Mouse (Mus musculus) forebrain, embryonic 14.5 days (tissue): ENCODE data around the gene Fam219a. TPM values are rescaled to one million over a fixed set of nuclear protein-coding genes. Genes with fewer than 3 reads are reported as not detected.
A peak's percentile ranks its signal among the peaks of the same experiment; 100 is the strongest.

Experiments
- ATAC-seq: fragments of 200-750 bp; cut with Nextera tagmentation; 2 replicates; pipeline ENCODE4 v1.8.0; 2017; ENCODE audit warnings: mild to moderate bottlenecking, moderate library complexity
- DNase-seq: peaks from one replicate; pipeline ENCODE4 v3.0.0-alpha.2; 2015; ENCODE audit warnings: low spot score
- H3K27ac ChIP-seq: fragments of 300-500 bp; sonication (generic); 2 replicates; pipeline ENCODE4 v1.5.1; 2014; ENCODE audit warnings: low read depth, mild to moderate bottlenecking, control low read depth, low read length, moderate library complexity
- H3K27me3 ChIP-seq: fragments of 300-500 bp; sonication (generic); replicated peaks from 2 replicates; pipeline ENCODE4 v1.6.1; 2014; ENCODE audit warnings: low read length, control low read depth, mixed read lengths; ENCODE audit not compliant: control insufficient read depth, insufficient read depth
- H3K36me3 ChIP-seq: fragments of 300-500 bp; sonication (generic); 2 replicates; pipeline ENCODE4 v1.6.1; 2014; ENCODE audit warnings: low read length, control low read depth; ENCODE audit not compliant: control insufficient read depth, insufficient read depth
- H3K4me1 ChIP-seq: fragments of 300-500 bp; sonication (generic); 2 replicates; pipeline ENCODE4 v1.6.1; 2014; ENCODE audit warnings: antibody characterized with exemption, low read length, control low read depth; ENCODE audit not compliant: control insufficient read depth, insufficient read depth
- H3K4me2 ChIP-seq: fragments of 300-500 bp; sonication (generic); 2 replicates; pipeline ENCODE4 v1.6.1; 2014; ENCODE audit warnings: mild to moderate bottlenecking, control low read depth, low read length
- H3K4me3 ChIP-seq: fragments of 300-500 bp; sonication (generic); 2 replicates; pipeline ENCODE4 v1.5.1; 2014; ENCODE audit warnings: low read depth, low read length, control low read depth
- H3K9ac ChIP-seq: fragments of 300-500 bp; sonication (generic); 2 replicates; pipeline ENCODE4 v1.6.1; 2014; ENCODE audit warnings: mild to moderate bottlenecking, low read length, control low read depth, moderate library complexity
- H3K9me3 ChIP-seq: fragments of 300-500 bp; sonication (generic); replicated peaks from 2 replicates; pipeline ENCODE4 v1.6.1; 2016; ENCODE audit warnings: low read length, control low read depth, mixed read lengths; ENCODE audit not compliant: control insufficient read depth
- WGBS: fragments of 180-500 bp; shearing (Covaris S2); extraction: QIAGEN DNeasy Blood & Tissue Kit; methylation state at CpG from one replicate; pipeline ENCODE4 v1.1.7; 2014; 5-methylcytosine and 5-hydroxymethylcytosine counted together
- polyA plus RNA-seq: library from polyadenylated mRNA; unstranded; fragments of >200 nt; fragmentation: Nextera tagmentation; extraction: Ambion mirVana; gene quantifications from 2 replicates; pipeline ENCODE4 v1.2.1, GENCODE M21; 2014

Gene Fam219a
- polyA plus RNA-seq, 1 experiment from 2014 or later = 10.4 TPM

DNA sequence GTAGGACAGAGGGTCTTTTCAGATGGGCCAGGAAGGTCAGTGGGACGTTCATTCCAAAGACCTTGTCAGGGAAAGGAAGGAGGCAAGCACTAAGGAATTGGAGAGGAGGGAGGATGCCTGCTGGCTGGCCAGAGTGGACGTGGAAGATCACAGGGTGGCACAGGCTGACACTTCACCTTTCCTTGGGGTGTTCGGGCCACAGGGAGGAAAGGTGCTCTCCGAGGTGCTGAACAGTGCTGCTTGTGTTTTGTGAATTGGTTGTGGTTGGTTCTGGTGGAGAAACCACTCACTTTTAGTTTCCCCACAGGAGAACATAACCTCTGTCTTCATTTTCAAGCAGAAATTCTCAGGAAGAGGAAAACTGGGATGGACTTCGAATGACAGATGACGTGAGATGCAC, 36.9 kb downstream of the Fam219a start:
- peaks cover 17% of the 10 kb centered on the region for H3K4me1 ChIP-seq
- DNase-seq (no peak), ATAC-seq (no peak)
- H3K4me2 ChIP-seq = no peak overlapping the region
- WGBS = 30% methylated on average over 6 of the region's 6 CpGs
- H3K27ac ChIP-seq = no peak overlapping the region
- no peak overlapping the region for H3K9ac ChIP-seq
- no peaks in the 10 kb centered on the region for H3K36me3 ChIP-seq
- H3K9me3 ChIP-seq = no peaks in the 10 kb centered on the region
- H3K4me3 ChIP-seq = no peak overlapping the region
- no peaks in the 10 kb centered on the region for H3K27me3 ChIP-seq

DNA sequence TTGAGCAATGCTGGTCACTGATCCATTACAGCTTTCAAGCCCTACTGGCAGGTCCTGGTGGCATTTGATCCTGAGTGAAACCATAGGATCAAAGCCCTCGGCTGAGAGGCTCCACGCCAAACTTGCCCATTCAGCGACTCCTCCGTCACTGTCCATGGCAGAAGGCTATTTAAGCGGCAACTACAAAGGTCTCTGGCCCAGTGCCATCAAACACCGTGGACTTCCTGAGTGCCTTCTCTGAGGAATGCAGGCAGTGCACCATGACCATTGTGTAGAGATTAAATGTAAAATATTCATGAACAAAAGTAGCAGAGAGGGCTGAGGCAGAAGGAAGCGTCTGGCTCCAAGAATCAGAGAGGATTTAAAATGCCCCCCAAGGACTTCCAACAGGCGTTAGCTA, 41.3 kb downstream of the Fam219a start:
- peak; percentile 66 for DNase-seq
- no peaks in the 10 kb centered on the region for H3K36me3 ChIP-seq
- no peaks in the 10 kb centered on the region for H3K9me3 ChIP-seq
- H3K4me2 ChIP-seq = no peak overlapping the region
- H3K27me3 ChIP-seq = no peaks in the 10 kb centered on the region
- H3K9ac ChIP-seq = no peak overlapping the region
- 0 out of 2 replicates have a peak overlapping the region, but pooled peaks have one; percentile 30 for H3K27ac ChIP-seq
- peaks cover 25% of the 10 kb centered on the region for H3K4me1 ChIP-seq
- peak; percentile 38; the same call in 1 of the 2 replicates for ATAC-seq
- 11% methylated on average over 8 of the region's 8 CpGs for WGBS
- H3K4me3 ChIP-seq = no peak overlapping the region

DNA sequence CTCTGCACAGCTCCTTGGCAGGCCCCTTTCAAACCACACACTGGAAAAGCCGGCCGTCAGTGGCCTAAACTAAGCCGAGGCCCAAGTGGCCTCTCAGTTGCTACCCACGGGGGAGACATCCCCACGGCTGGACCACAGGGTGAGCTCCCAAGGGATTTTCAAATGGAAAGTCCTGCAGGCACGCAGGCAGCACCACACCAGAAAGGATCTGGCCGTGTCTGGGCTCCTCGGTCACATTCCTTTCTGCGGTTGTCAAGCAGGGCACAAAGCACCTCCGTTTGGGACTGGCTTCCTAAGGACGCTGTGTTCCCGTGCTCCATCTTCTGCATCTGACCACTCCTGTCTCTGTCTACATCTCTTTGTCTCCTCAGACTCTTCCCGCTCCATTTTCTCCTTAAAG, 42.3 kb downstream of the Fam219a start:
- peak; percentile 19 for DNase-seq
- no peaks in the 10 kb centered on the region for H3K27me3 ChIP-seq
- H3K9me3 ChIP-seq = no peaks in the 10 kb centered on the region
- peak overlapping the region; percentile 5 for H3K9ac ChIP-seq
- no peak overlapping the region for H3K4me3 ChIP-seq
- peaks cover 25% of the 10 kb centered on the region for H3K4me1 ChIP-seq
- H3K36me3 ChIP-seq = no peaks in the 10 kb centered on the region
- WGBS = 18% methylated on average over 13 of the region's 13 CpGs
- H3K27ac ChIP-seq = peak overlapping the region; percentile 6; the same call in 1 of the 2 replicates
- ATAC-seq = peak; percentile 32; the same call in 1 of the 2 replicates
- no peak overlapping the region for H3K4me2 ChIP-seq

DNA sequence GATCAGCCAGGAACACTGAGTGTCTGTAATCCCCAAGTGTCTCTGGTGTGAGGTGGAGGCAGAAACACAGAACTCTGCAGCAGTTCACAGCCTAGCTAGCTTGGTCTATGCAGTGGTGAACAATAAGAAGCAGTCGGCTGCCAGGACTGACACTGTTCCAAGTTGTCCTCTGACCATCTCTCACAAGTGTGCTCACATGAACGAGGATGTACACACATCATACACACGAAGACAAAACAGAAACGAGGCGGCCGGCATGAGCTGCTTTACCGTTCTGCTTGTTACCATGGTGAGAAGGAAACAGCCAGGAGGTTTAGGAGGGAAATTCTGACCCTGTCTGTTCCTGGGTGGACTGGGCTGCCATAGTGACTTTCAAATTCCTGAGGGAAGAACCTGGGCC, 42.8 kb downstream of the Fam219a start:
- DNase-seq (peak; percentile 35), ATAC-seq (peak; percentile 6; the same call in 1 of the 2 replicates)
- Histone ChIP-seq H3K27ac (peak overlapping the region; percentile 6; the same call in 1 of the 2 replicates), H3K9ac (peak overlapping the region; percentile 5; the same call in 1 of the 2 replicates), H3K4me1 (peaks cover 25% of the 10 kb centered on the region), H3K4me3 (no peak overlapping the region), H3K27me3 (no peaks in the 10 kb centered on the region), H3K4me2 (no peak overlapping the region), H3K36me3 (no peaks in the 10 kb centered on the region), H3K9me3 (no peaks in the 10 kb centered on the region)
- 15% methylated on average over 7 of the region's 7 CpGs for WGBS

DNA sequence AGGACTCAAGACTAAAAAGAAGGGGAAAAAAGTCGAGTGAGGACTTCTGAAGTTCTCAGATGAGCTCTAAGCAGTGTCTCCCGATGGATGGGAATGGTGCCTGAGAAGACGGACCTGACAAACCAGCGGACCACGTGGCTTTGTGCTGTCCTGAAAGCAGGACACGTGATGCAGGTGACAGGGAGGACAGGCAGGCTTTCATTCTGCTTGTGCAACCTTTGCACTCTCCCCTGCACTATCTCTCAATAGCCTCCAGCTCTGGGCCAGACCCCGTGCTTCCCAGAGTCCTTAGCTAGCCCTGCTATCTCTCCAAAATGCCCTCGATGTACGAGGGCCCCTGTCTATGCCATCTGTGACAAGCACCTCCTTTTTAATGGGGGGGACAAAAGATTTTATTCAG, 44.5 kb downstream of the Fam219a start:
- Histone ChIP-seq H3K4me1 (peaks cover 25% of the 10 kb centered on the region), H3K27me3 (no peaks in the 10 kb centered on the region), H3K4me2 (no peak overlapping the region), H3K4me3 (no peak overlapping the region), H3K9ac (no peak overlapping the region), H3K36me3 (peaks cover 4% of the 10 kb centered on the region), H3K27ac (no peak overlapping the region), H3K9me3 (no peaks in the 10 kb centered on the region)
- DNase-seq (no peak), ATAC-seq (no peak)
- WGBS = 78% methylated on average over 9 of the region's 9 CpGs

DNA sequence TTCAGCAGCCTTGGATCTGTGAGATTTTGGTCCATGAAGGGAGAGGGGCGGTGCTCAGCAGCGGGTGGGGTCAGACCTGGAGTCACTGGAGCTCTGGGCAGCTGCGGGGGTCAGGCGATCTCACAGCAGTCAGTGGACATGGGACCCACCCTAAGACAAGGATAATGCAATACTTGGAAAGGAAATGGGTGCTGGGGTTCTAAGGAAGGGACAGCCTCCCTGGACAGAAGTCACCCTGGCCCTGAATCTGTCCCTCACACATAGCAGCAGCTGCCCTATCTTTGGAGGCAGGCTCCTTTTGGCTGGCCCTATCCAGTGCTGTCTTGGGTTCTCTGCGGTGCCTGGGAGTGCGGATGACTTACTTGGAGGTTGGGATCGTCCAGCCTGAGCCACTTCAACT, 45.5 kb downstream of the Fam219a start:
- Histone ChIP-seq H3K4me3 (no peak overlapping the region), H3K27ac (no peak overlapping the region), H3K9me3 (no peaks in the 10 kb centered on the region), H3K27me3 (no peaks in the 10 kb centered on the region), H3K4me1 (peaks cover 22% of the 10 kb centered on the region), H3K4me2 (no peak overlapping the region), H3K9ac (no peak overlapping the region), H3K36me3 (peaks cover 12% of the 10 kb centered on the region)
- ATAC-seq (no peak), DNase-seq (no peak)
- WGBS = 83% methylated on average over 7 of the region's 7 CpGs

DNA sequence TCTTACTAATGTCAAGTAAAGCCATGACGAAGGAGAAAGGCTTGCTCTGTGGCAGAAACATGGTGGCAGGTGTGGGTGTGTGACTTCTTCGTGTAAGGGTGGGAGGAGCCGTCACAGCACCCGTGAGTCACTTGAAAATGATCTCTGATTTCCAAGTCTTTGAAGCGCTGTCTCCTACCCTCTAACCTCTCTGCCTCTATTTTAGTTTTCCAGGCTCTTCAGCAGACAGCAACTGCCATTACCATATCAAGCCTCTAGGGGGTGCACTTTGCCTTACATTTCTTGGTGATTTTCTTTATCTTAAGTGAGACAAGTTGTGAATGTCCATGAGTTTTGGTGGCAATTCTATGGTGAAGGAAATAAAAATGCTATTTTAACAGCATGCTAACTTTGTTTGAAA, 46.5 kb downstream of the Fam219a start:
- no peak for ATAC-seq
- Histone ChIP-seq H3K36me3 (peaks cover 12% of the 10 kb centered on the region), H3K27ac (no peak overlapping the region), H3K4me3 (no peak overlapping the region), H3K4me1 (peaks cover 11% of the 10 kb centered on the region), H3K4me2 (no peak overlapping the region), H3K9me3 (no peaks in the 10 kb centered on the region), H3K27me3 (no peaks in the 10 kb centered on the region), H3K9ac (no peak overlapping the region)
- DNase-seq = peak; percentile 79
- 61% methylated on average over 5 of the region's 5 CpGs for WGBS

DNA sequence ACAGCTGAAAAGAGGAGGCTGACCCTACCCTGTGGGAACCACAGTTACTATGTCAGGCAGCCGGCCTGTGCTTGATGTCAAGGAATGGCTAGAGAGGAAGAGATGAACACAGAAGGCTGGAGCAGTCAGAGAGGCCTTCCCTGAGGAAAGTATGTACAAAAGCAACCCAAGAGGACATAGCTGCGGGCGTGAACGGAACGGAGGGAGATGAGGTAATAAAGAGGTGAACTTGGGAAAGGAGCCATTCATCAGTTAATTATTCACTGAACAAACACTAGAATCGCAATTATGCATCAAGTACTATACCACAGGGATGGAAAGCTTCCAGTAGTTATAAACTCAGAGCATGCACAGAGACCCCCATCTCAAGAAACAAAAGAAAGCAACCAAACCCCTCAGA, 47.2 kb downstream of the Fam219a start:
- Histone ChIP-seq H3K9ac (no peak overlapping the region), H3K27me3 (no peaks in the 10 kb centered on the region), H3K4me1 (peaks cover 5% of the 10 kb centered on the region), H3K36me3 (peaks cover 12% of the 10 kb centered on the region), H3K4me2 (no peak overlapping the region), H3K4me3 (no peak overlapping the region), H3K9me3 (no peaks in the 10 kb centered on the region), H3K27ac (0 out of 2 replicates have a peak overlapping the region, but pooled peaks have one; percentile 31)
- peak; percentile 41; the same call in 1 of the 2 replicates for ATAC-seq
- 24% methylated on average over 6 of the region's 6 CpGs for WGBS
- DNase-seq = peak; percentile 48

DNA sequence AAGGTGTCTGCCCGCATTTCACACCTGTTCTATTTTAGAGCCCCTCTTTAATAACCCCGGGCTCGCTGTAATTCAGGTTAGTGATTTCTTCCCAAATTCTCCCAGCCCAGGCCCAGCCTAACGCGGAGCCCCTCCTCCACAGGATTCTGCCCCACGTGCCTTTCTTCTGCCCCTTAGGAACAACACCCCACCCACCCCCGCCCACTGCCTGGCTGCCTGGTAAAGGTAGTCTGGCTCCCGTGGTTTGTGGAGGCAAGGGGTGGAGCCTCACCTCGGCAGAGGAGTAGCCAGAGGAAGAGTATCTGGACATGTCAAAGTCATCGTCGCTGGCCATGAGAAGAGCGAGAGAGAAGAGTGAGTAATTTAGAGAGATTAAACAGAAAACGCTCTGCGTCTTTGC, 48.7 kb downstream of the Fam219a start:
- ATAC-seq (no peak), DNase-seq (no peak)
- H3K4me2 ChIP-seq = no peak overlapping the region
- H3K9me3 ChIP-seq = no peaks in the 10 kb centered on the region
- WGBS = 48% methylated on average over 14 of the region's 14 CpGs
- H3K27ac ChIP-seq = no peak overlapping the region
- no peak overlapping the region for H3K9ac ChIP-seq
- no peak overlapping the region for H3K4me3 ChIP-seq
- peaks cover 12% of the 10 kb centered on the region for H3K36me3 ChIP-seq
- H3K4me1 ChIP-seq = no peaks in the 10 kb centered on the region
- no peaks in the 10 kb centered on the region for H3K27me3 ChIP-seq
